Mouse (Mus musculus) heart, postnatal 4 days (tissue): Measurements from ENCODE around the gene Mctp2. TPM values are rescaled to one million over a fixed set of nuclear protein-coding genes. Genes with fewer than 3 reads are reported as not detected.
"Not testable (repeated sequence)": the region's sequence is repeated elsewhere in the genome, so short reads cannot be mapped to it uniquely, and the experiment has no call there.

Experiments used
- DNase-seq: peaks from one replicate; pipeline ENCODE4 v3.0.0; 2021
- total RNA-seq, 2 experiments: library from RNA; stranded (reverse); gene quantifications; 2 replicates each; pipeline ENCODE4 v1.2.3; 2021

The Mctp2 gene
- total RNA-seq, 2 experiments from 2014 or later = 0.34 to 0.41 TPM

GRCm38 (mm10) chr7:72271546-72271945, 34.9 kb downstream of the Mctp2 start:
- no peak for DNase-seq

GRCm38 (mm10) chr7:72269994-72270393, 36.4 kb downstream of the Mctp2 start:
- no peak for DNase-seq

- no peak for DNase-seq
Measured at GRCm38 (mm10) chr7:72260766-72261655, 45.4 kb downstream of the Mctp2 start.

GRCm38 (mm10) chr7:72259045-72259444, 47.4 kb downstream of the Mctp2 start:
- DNase-seq = no peak

- not testable (repeated sequence) for DNase-seq
Measured at GRCm38 (mm10) chr7:72250326-72250725, 56.1 kb downstream of the Mctp2 start.

- DNase-seq = no peak
Measured at GRCm38 (mm10) chr7:72241269-72241668, 65.1 kb downstream of the Mctp2 start.

- DNase-seq = peak; percentile 38
Measured at GRCm38 (mm10) chr7:72239782-72240493, 66.5 kb downstream of the Mctp2 start.

GRCm38 (mm10) chr7:72238575-72238974, 67.8 kb downstream of the Mctp2 start:
- peak; percentile 76 for DNase-seq

- DNase-seq = no peak
Measured at GRCm38 (mm10) chr7:72234433-72234998, 71.9 kb downstream of the Mctp2 start.

GRCm38 (mm10) chr7:72231182-72231877, 75.1 kb downstream of the Mctp2 start:
- DNase-seq = no peak

- no peak for DNase-seq
Measured at GRCm38 (mm10) chr7:72229925-72230324, 76.5 kb downstream of the Mctp2 start.

GRCm38 (mm10) chr7:72223558-72223957, 82.8 kb downstream of the Mctp2 start:
- DNase-seq = no peak

- no peak for DNase-seq
Measured at GRCm38 (mm10) chr7:72222532-72222931, 83.9 kb downstream of the Mctp2 start.

- no peak for DNase-seq
Measured at GRCm38 (mm10) chr7:72218048-72218447, 88.4 kb downstream of the Mctp2 start.

GRCm38 (mm10) chr7:72215563-72216215, 90.7 kb downstream of the Mctp2 start:
- no peak for DNase-seq

GRCm38 (mm10) chr7:72210201-72210600, 96.2 kb downstream of the Mctp2 start:
- DNase-seq = no peak

- no peak for DNase-seq
Measured at GRCm38 (mm10) chr7:72209296-72209695, 97.1 kb downstream of the Mctp2 start.

- no peak for DNase-seq
Measured at GRCm38 (mm10) chr7:72206841-72207240, 99.6 kb downstream of the Mctp2 start.

- DNase-seq = no peak
Measured at GRCm38 (mm10) chr7:72195709-72196108, 110.7 kb downstream of the Mctp2 start.

GRCm38 (mm10) chr7:72193304-72193703, 113.1 kb downstream of the Mctp2 start:
- no peak for DNase-seq

- no peak for DNase-seq
Measured at GRCm38 (mm10) chr7:72181651-72182050, 124.8 kb downstream of the Mctp2 start.

- no peak for DNase-seq
Measured at GRCm38 (mm10) chr7:72169320-72169719, 137.1 kb downstream of the Mctp2 start.
